Mouse (Mus musculus) cerebellum, adult 11-12 months (tissue): Measurements from ENCODE around the gene Gm13271.
"Not testable (repeated sequence)": the region's sequence is repeated elsewhere in the genome, so short reads cannot be mapped to it uniquely, and the experiment has no call there.

Experiments used
- DNase-seq: peaks from one replicate; pipeline ENCODE4 v3.0.0; 2022

Gene Gm13271

GRCm38 (mm10) chr4:88754818-88755340, at the start of gene Gm13271:
Gene Gm13271 (plus strand): TSS chr4:88754868.
- DNase-seq: peak; percentile 90

- DNase-seq: no peak
Measured at GRCm38 (mm10) chr4:88705924-88706323, 48.7 kb upstream of the Gm13271 start.

GRCm38 (mm10) chr4:88707128-88707826, 47.4 kb upstream of the Gm13271 start:
- no peak for DNase-seq

GRCm38 (mm10) chr4:88714281-88714680, 40.4 kb upstream of the Gm13271 start:
- DNase-seq: no peak

GRCm38 (mm10) chr4:88715059-88715458, 39.6 kb upstream of the Gm13271 start:
- peak; percentile 13 for DNase-seq

GRCm38 (mm10) chr4:88718715-88719114, 36.0 kb upstream of the Gm13271 start:
- no peak for DNase-seq

GRCm38 (mm10) chr4:88721791-88722721, 32.6 kb upstream of the Gm13271 start, which contains the start of the genes Gm26566 and Klhl9:
Gene Gm26566 (plus strand): TSS chr4:88721805.
Gene Klhl9 (minus strand): TSS chr4:88722465.
- DNase-seq: peak; percentile 94

GRCm38 (mm10) chr4:88723497-88724090, 31.1 kb upstream of the Gm13271 start:
- peak; percentile 10 for DNase-seq

- DNase-seq: no peak
Measured at GRCm38 (mm10) chr4:88726727-88727126, 27.9 kb upstream of the Gm13271 start.

- no peak for DNase-seq
Measured at GRCm38 (mm10) chr4:88727324-88727723, 27.3 kb upstream of the Gm13271 start.

- peak; percentile 27 for DNase-seq
Measured at GRCm38 (mm10) chr4:88738480-88738879, 16.2 kb upstream of the Gm13271 start.

- no peak for DNase-seq
Measured at GRCm38 (mm10) chr4:88739036-88739435, 15.6 kb upstream of the Gm13271 start.

GRCm38 (mm10) chr4:88741426-88741825, 13.2 kb upstream of the Gm13271 start:
- no peak for DNase-seq

- DNase-seq: no peak
Measured at GRCm38 (mm10) chr4:88742771-88743371, 11.8 kb upstream of the Gm13271 start.

GRCm38 (mm10) chr4:88744207-88744606, 10.5 kb upstream of the Gm13271 start:
- no peak for DNase-seq

GRCm38 (mm10) chr4:88749926-88750325, 4.7 kb upstream of the Gm13271 start:
- DNase-seq: no peak

GRCm38 (mm10) chr4:88756581-88757513, 2.2 kb downstream of the Gm13271 start:
- DNase-seq: not testable (repeated sequence)

- peak; percentile 96 for DNase-seq
Measured at GRCm38 (mm10) chr4:88757628-88758031, 3.0 kb downstream of the Gm13271 start.

GRCm38 (mm10) chr4:88758751-88759150, 4.1 kb downstream of the Gm13271 start:
- DNase-seq: peak; percentile 52

- DNase-seq: peak; percentile 74
Measured at GRCm38 (mm10) chr4:88759610-88760268, 5.1 kb downstream of the Gm13271 start, which contains the start of gene Gm13283. Gene Gm13283 (plus strand): TSS chr4:88760119.

- peak; percentile 80 for DNase-seq
Measured at GRCm38 (mm10) chr4:88760431-88760830, 5.8 kb downstream of the Gm13271 start.
